Mouse (Mus musculus) kidney, embryonic 14.5 days (tissue): ENCODE results near the gene Cebpb. TPM values are rescaled to one million over a fixed set of nuclear protein-coding genes. Genes with fewer than 3 reads are reported as not detected.

Experiments
- ATAC-seq: fragments of 200-750 bp; cut with Nextera tagmentation; 2 replicates; pipeline ENCODE4 v1.8.0; 2017; ENCODE audit warnings: moderate number of reproducible peaks, mild to moderate bottlenecking, moderate TSS enrichment, moderate library complexity; ENCODE audit not compliant: low FRiP score, low TSS enrichment
- H3K27ac ChIP-seq: fragments of 300-500 bp; sonication (generic); 2 replicates; pipeline ENCODE4 v1.5.1; 2014; ENCODE audit warnings: low read depth, mild to moderate bottlenecking, low read length, moderate library complexity, mixed read lengths
- H3K27me3 ChIP-seq: fragments of 300-500 bp; sonication (generic); 2 replicates; pipeline ENCODE4 v1.6.1; 2014; ENCODE audit warnings: mild to moderate bottlenecking, low read length; ENCODE audit not compliant: control insufficient read depth, insufficient read depth
- H3K36me3 ChIP-seq: fragments of 300-500 bp; sonication (generic); 2 replicates; pipeline ENCODE4 v1.6.1; 2014; ENCODE audit warnings: low read length, mixed read lengths; ENCODE audit not compliant: control insufficient read depth, insufficient read depth
- H3K4me1 ChIP-seq: fragments of 300-500 bp; sonication (generic); 2 replicates; pipeline ENCODE4 v1.6.1; 2014; ENCODE audit warnings: low read length, mixed read lengths; ENCODE audit not compliant: control insufficient read depth, insufficient read depth
- H3K4me2 ChIP-seq: fragments of 300-500 bp; sonication (generic); replicated peaks from 2 replicates; pipeline ENCODE4 v1.6.1; 2014; ENCODE audit warnings: low read depth, mild to moderate bottlenecking, low read length
- H3K4me3 ChIP-seq: fragments of 300-500 bp; sonication (generic); 2 replicates; pipeline ENCODE4 v1.5.1; 2014; ENCODE audit warnings: mild to moderate bottlenecking, low read length
- H3K9ac ChIP-seq: fragments of 300-500 bp; sonication (generic); 2 replicates; pipeline ENCODE4 v1.6.1; 2014; ENCODE audit warnings: low read depth, mild to moderate bottlenecking, low read length, moderate library complexity
- H3K9me3 ChIP-seq: fragments of 300-500 bp; sonication (generic); 2 replicates; pipeline ENCODE4 v1.6.1; 2016; ENCODE audit warnings: low read length; ENCODE audit not compliant: control insufficient read depth
- WGBS: fragments of 180-500 bp; shearing (Covaris S2); extraction: QIAGEN DNeasy Blood & Tissue Kit; methylation state at CpG from one replicate; pipeline ENCODE4 v1.1.7; 2014; 5-methylcytosine and 5-hydroxymethylcytosine counted together
- polyA plus RNA-seq: library from polyadenylated mRNA; unstranded; fragments of >200 nt; fragmentation: Nextera tagmentation; extraction: Ambion mirVana; gene quantifications from 2 replicates; pipeline ENCODE4 v1.2.1, GENCODE M21; 2014

The Cebpb gene
- polyA plus RNA-seq, 1 experiment from 2014 or later, result 7.7 TPM

GRCm38 (mm10) chr2:167678600-167678999, 10.1 kb upstream of the Cebpb start:
- 50% methylated on average over 5 of the region's 5 CpGs for WGBS
- H3K4me3 ChIP-seq, result no peak overlapping the region
- H3K36me3 ChIP-seq, result no peaks in the 10 kb centered on the region
- H3K4me2 ChIP-seq, result no peak overlapping the region
- no peak for ATAC-seq
- H3K9me3 ChIP-seq, result no peaks in the 10 kb centered on the region
- no peaks in the 10 kb centered on the region for H3K4me1 ChIP-seq
- H3K27me3 ChIP-seq, result no peaks in the 10 kb centered on the region
- no peak overlapping the region for H3K27ac ChIP-seq
- no peak overlapping the region for H3K9ac ChIP-seq

GRCm38 (mm10) chr2:167679902-167680430, 8.7 kb upstream of the Cebpb start:
- no peak overlapping the region for H3K4me3 ChIP-seq
- H3K9ac ChIP-seq, result no peak overlapping the region
- 2% methylated on average over 13 of the region's 13 CpGs for WGBS
- H3K36me3 ChIP-seq, result no peaks in the 10 kb centered on the region
- H3K4me1 ChIP-seq, result no peaks in the 10 kb centered on the region
- no peak overlapping the region for H3K27ac ChIP-seq
- no peak overlapping the region for H3K4me2 ChIP-seq
- peak; percentile 84 for ATAC-seq
- no peaks in the 10 kb centered on the region for H3K9me3 ChIP-seq
- no peaks in the 10 kb centered on the region for H3K27me3 ChIP-seq

- Histone ChIP-seq H3K27me3 (no peaks in the 10 kb centered on the region), H3K9me3 (no peaks in the 10 kb centered on the region), H3K9ac (no peak overlapping the region), H3K4me3 (no peak overlapping the region), H3K27ac (no peak overlapping the region), H3K36me3 (no peaks in the 10 kb centered on the region), H3K4me1 (no peaks in the 10 kb centered on the region), H3K4me2 (no peak overlapping the region)
- WGBS, result 53% methylated on average over 5 of the region's 5 CpGs
- ATAC-seq, result no peak
These were observed 8.1 kb upstream of the Cebpb start for GRCm38 (mm10) chr2:167680657-167681056.

- H3K27me3 ChIP-seq, result no peaks in the 10 kb centered on the region
- H3K9me3 ChIP-seq, result no peaks in the 10 kb centered on the region
- H3K4me3 ChIP-seq, result no peak overlapping the region
- H3K4me2 ChIP-seq, result no peak overlapping the region
- no peak overlapping the region for H3K9ac ChIP-seq
- no peaks in the 10 kb centered on the region for H3K36me3 ChIP-seq
- no peak for ATAC-seq
- 69% methylated on average over 3 of the region's 3 CpGs for WGBS
- peaks cover 2% of the 10 kb centered on the region; the same call in 1 of the 2 replicates for H3K4me1 ChIP-seq
- H3K27ac ChIP-seq, result no peak overlapping the region
These were observed 5.0 kb upstream of the Cebpb start for GRCm38 (mm10) chr2:167683721-167684120.

GRCm38 (mm10) chr2:167685137-167685536, 3.6 kb upstream of the Cebpb start:
- WGBS, result 10% methylated on average over 8 of the region's 8 CpGs
- Histone ChIP-seq H3K4me3 (no peak overlapping the region), H3K9me3 (no peaks in the 10 kb centered on the region), H3K4me1 (peaks cover 6% of the 10 kb centered on the region; the same call in 1 of the 2 replicates), H3K4me2 (no peak overlapping the region), H3K27me3 (peaks cover 4% of the 10 kb centered on the region; the same call in 1 of the 2 replicates), H3K9ac (no peak overlapping the region), H3K27ac (no peak overlapping the region), H3K36me3 (no peaks in the 10 kb centered on the region)
- no peak for ATAC-seq

- WGBS, result 83% methylated on average over 3 of the region's 3 CpGs
- H3K27me3 ChIP-seq, result peaks cover 7% of the 10 kb centered on the region; the same call in 1 of the 2 replicates
These were observed 2.9 kb upstream of the Cebpb start for GRCm38 (mm10) chr2:167685865-167686264.

GRCm38 (mm10) chr2:167686382-167687249, 2.1 kb upstream of the Cebpb start:
- peaks cover 7% of the 10 kb centered on the region; the same call in 1 of the 2 replicates for H3K27me3 ChIP-seq
- WGBS, result 66% methylated on average over 16 of the region's 16 CpGs

More at GRCm38 (mm10) chr2:167685865-167686264, 2.9 kb upstream of the Cebpb start:
- Histone ChIP-seq H3K9me3 (no peaks in the 10 kb centered on the region), H3K36me3 (no peaks in the 10 kb centered on the region), H3K27ac (no peak overlapping the region), H3K9ac (no peak overlapping the region), H3K4me1 (peaks cover 9% of the 10 kb centered on the region; the same call in 1 of the 2 replicates), H3K4me3 (no peak overlapping the region), H3K4me2 (no peak overlapping the region)
- ATAC-seq, result no peak

GRCm38 (mm10) chr2:167687250-167687586, 1.5 kb upstream of the Cebpb start:
- Histone ChIP-seq H3K4me3 (no peak overlapping the region), H3K27me3 (peaks cover 7% of the 10 kb centered on the region; the same call in 1 of the 2 replicates), H3K36me3 (no peaks in the 10 kb centered on the region), H3K4me2 (no peak overlapping the region), H3K4me1 (peaks cover 9% of the 10 kb centered on the region; the same call in 1 of the 2 replicates), H3K27ac (no peak overlapping the region), H3K9ac (no peak overlapping the region), H3K9me3 (no peaks in the 10 kb centered on the region)
- no peak for ATAC-seq
- 81% methylated on average over 4 of the region's 4 CpGs for WGBS

More at GRCm38 (mm10) chr2:167686382-167687249, 2.1 kb upstream of the Cebpb start:
- H3K4me1 ChIP-seq, result peaks cover 9% of the 10 kb centered on the region; the same call in 1 of the 2 replicates
- H3K4me3 ChIP-seq, result no peak overlapping the region
- ATAC-seq, result no peak
- no peak overlapping the region for H3K9ac ChIP-seq
- no peaks in the 10 kb centered on the region for H3K36me3 ChIP-seq
- no peak overlapping the region for H3K27ac ChIP-seq
- no peak overlapping the region for H3K4me2 ChIP-seq
- H3K9me3 ChIP-seq, result no peaks in the 10 kb centered on the region

- Histone ChIP-seq H3K9ac (no peak overlapping the region), H3K4me2 (no peak overlapping the region), H3K27me3 (peaks cover 7% of the 10 kb centered on the region; the same call in 1 of the 2 replicates), H3K4me3 (no peak overlapping the region), H3K9me3 (no peaks in the 10 kb centered on the region), H3K27ac (no peak overlapping the region), H3K36me3 (no peaks in the 10 kb centered on the region), H3K4me1 (peaks cover 9% of the 10 kb centered on the region; the same call in 1 of the 2 replicates)
- 51% methylated on average over 11 of the region's 11 CpGs for WGBS
- no peak for ATAC-seq
These were observed 1.0 kb upstream of the Cebpb start for GRCm38 (mm10) chr2:167687651-167688101.
